Mouse (Mus musculus): ENCODE results near the gene Cdk18.

DNA sequence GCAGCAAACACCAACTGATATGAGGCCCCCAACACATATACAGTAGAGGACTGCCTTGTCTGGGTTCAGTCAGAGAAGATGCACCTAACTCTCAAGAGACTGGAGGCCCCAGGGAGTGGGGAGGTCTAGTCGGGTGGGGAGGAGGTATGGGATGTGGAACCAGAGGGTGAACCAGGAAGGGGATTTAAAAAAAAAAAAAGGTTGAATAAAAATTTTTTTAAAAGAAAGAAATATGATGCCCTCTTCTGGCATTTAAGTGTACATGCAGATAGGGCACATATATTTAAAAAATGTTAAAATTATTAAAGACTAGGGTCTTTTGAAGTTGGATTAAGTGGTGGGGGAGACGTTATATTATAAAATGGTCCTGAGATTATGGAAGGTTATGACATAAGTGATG, 30.1 kb downstream of the Cdk18 start:
- TF ChIP-seq CTCF (IDR thresholded peaks at IDR 0.05; ENCODE audit: control insufficient read depth, insufficient read depth, insufficient read length), result no peak
- no peak for TF ChIP-seq USF1 (IDR thresholded peaks at IDR 0.05; ENCODE audit: low read depth)
- no peak for TF ChIP-seq MAX (IDR thresholded peaks at IDR 0.05)

Data from C2C12 (cell line).